Mouse (Mus musculus) adrenal gland, adult 8-10 months (tissue): ENCODE results near the gene Lysmd3. TPM values are rescaled to one million over a fixed set of nuclear protein-coding genes. Genes with fewer than 3 reads are reported as not detected.
"Not testable (repeated sequence)": the region's sequence is repeated elsewhere in the genome, so short reads cannot be mapped to it uniquely, and the experiment has no call there.

Experiments
- DNase-seq: peaks from one replicate; pipeline ENCODE4 v3.0.0; 2022
- total RNA-seq, 4 experiments: library from RNA; stranded (reverse); gene quantifications; 2 replicates each; pipeline ENCODE4 v1.2.4; 2022

Gene Lysmd3
- total RNA-seq: 10 to 100 TPM; 18.7 to 28.7 (median 21.8) TPM

DNA sequence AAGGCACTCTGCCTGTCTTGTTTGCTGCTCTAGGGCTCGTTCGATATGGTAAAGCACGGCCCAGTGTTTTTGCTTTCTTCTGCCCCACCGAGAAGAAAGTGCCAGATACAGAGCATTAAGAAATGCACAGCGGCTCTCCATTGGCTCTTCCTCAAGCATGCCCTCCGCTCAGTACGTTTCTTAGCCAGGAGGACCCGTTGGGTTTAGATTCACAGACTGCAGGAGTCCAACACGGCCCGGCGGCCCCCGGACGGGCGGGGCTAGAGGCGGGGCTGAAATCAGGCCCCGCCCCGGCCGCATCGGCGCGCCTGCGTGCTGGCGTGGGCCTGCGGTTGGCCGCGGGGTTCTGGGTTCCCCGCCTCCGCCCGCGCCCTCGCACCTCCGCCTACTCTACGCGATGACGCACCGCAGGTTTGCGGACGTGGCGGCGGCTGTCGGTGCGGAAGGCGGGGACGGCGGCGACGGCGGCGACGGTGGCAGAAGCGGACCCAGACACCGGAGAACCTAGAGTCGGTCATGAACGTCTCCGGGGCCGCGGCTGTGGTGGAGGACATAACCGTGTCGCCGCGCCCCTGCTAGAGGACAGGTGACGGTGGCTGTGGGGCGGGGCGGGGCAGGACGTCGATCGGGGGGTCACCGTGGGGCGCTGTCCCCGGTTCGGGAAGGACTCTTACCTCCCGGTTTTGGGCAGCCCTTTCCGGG, at the start of gene Lysmd3:
TSS of gene Lysmd3 (plus strand) at position 313 of the 702 bp plus-strand sequence.
- peak; percentile 86 for DNase-seq

DNA sequence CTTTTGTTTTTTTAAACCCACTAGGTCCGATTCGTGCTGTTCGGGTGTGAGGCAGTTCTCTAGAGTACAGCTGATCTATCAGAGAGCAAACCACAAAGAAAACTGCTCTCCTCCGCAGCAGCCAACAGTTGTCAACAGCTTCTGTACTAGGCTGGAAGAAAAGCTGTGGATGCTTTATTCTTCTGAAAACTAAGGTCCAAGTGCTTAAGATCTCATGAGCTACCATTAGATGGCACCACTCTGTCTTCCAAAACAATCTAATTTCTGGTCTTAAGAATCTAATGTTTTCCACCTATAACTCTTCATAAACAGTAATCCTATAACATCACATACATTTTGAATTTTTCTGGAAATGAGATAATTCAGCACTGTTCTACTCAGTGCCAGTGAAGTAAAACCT, 47.1 kb upstream of the Lysmd3 start:
- DNase-seq: no peak

DNA sequence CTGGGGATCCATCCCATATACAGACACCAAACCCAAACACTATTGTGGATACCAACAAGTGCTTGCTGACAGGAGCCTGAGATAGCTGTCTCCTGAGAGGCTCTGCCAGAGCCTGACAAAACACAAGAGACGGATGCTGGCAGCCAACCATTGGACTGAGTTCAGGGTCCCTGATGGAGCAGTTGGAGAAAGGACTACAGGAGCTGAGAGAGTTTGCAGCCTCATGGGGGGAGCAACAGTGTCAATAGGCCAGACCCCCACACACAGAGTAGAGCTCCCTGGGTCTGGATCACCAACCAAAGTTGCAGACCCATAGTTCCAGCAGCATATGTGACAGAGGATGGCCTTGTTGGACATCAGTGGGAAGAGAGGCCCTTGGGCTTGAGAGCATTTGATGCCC, 29.6 kb upstream of the Lysmd3 start:
- DNase-seq: not testable (repeated sequence)

DNA sequence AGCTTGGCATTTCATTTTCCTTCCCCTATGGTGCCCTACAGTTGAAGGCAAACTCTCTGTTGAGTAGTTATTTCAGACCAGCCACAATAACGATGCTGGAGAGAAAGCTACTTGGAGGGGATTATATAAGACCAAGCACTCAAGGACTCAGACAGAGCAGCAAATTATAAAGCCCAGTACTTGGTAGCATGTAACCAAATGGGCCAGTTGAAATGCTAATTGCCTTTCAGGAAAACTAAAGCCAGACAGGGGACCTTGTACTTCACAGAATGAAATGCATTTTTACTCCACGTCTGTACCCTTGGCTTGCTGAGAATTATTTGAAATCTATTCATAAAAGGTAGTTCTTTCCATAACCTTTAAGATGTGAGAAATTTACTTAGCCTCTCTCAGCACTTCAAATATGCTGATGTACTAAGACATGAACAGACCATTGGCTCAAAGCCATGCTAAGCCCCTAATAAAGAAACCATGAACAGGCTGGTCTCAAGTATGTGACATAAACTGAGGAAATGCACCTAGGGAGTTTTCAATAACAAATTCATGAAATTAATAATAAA, 28.8 kb upstream of the Lysmd3 start:
- no peak for DNase-seq

DNA sequence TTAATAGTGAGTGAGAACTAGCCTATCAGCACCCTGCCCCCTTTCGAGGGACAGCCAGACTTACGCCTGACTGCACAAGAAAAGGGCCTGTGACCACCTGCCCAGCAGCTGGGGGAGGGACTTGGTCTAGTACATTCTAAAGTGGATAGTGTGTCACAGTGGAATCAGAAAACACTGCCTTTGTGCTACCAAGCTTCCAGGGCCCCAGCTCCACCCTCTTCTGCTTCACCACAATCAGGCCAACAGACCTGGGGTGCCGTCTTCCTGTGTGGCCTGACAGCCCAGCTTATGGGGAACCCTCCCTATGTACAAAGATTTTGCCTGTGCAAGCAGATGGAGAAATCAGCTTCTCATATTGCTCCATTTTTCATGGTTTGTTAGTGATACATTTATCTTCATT, 28.1 kb upstream of the Lysmd3 start:
- no peak for DNase-seq

DNA sequence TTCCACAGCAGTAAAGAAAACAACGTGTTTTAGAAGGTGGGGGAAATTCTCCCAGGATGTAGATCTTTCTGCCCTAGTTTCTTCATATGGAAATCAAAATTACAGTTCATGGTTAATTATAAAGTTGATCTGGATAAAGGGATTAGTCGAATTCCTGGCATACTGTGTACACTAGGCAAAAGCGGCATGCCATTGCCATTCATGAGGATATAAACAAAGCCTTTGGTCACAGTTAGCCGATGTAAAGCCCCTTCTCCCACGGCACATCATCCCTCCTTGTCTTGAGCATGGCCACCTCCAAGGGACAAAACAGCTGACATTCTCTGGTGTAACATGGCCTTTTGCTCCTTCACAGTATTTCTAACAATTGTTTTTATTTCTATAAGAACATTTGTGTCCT, 26.9 kb upstream of the Lysmd3 start:
- DNase-seq: no peak

DNA sequence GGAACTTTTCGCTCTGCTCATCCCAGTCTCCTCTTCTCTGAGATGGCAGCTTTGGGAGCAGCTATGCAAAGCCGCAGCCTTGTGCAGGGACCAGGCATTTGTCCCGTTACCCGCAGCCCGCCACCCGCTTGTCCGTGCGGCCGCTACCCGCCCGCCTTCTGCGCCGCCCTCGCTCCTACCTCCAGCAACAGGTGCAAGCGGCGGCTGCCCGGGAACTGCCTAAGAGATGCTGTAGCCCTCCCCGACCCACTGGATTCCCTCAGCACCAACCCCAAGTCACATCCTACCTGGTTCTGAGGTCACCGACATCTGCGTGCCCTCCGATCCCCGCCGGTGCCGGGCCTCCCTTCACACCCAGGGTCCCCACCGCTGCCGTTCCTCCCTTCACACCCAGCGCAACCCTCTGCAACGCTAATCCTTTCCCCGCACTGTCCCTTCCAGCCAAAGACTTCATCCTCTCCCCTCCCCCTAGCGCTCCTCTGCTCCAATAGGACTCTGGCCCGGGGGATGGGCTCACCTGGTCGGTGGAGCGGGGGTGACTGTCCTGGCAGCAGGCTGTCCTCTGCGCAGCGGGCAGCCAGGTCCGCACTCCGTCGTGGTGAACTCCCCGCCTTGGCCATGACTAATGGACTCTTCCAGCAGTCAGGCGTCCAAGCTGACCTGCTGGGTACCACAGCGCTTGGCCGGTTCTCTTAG, 24.6 kb upstream of the Lysmd3 start, which contains the start of gene Adgrv1:
TSS of gene Adgrv1 (minus strand) at position 435 of the 696 bp plus-strand sequence.
- DNase-seq: peak; percentile 74

DNA sequence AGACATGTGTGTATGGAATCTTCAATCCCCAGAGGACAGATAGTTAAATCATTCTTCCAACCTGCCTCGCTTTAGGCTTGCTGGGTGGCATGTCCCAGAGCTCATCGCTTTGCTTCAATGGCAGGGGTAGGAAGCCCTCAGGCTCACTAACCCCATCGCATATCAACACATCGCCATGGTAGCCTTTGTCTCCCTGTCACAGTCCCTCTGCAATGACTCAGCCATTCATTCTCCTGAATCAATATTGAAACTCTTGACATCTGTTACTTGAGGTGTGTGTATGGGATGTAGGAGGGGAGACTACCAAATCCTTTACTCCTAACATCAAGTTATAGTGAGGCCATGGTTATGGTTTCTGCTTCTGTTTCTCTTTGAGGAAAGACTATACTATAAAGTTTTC, 17.8 kb upstream of the Lysmd3 start:
- DNase-seq: no peak

DNA sequence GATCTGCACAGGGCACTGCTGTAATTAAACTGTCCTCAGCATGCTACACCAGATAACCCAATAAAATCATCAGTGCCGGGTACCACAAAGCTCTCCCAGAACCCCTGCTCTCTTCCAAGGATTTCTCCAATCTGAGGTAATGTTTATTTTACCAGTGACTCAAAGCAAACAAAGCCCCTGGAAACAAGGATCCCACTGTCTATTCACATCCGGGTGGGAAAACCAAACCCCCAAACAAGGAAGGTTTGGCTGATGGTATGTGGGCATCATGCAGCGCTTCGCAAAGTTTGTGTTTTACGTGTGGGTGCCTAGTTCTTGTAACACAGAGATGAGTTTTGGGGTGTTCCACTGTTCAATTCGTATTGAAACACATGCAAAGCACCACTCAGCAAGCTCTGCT, 16.6 kb upstream of the Lysmd3 start:
- DNase-seq: no peak

DNA sequence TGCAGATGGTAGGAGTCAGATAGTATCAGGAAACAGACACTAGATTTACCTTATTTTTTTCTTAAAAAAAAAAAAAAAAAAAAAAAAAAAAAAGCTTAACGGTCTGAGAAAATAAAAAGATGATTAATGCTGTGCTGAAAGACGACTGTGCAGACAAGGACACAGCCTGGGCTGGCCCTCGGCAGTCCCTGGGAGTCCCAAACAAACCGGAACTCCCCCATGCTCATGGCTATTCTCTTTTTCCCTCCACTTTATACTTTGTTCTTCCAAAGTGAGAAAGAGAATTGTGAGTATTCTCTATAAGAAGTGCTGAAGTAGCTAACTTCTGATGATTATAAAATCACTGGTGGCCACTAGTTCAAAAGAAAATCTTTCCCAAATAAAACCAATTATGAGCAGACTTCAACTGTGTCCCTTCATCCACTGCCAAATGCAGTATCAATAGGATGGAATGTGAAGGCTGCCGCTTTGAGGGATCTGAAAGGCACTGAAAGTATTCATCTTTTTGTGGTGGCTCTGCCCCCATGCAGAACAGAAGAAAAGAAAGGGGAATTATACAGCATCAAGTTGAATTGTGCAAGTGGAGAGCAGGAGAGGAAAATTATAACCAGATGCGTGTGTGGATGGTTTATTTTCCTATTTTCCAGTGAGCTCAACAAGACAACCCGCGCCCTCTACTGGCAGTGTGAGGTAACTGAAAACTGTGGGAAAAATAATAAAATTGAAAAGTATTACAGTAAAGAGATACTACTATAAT, 16.0 kb upstream of the Lysmd3 start:
- DNase-seq: no peak

DNA sequence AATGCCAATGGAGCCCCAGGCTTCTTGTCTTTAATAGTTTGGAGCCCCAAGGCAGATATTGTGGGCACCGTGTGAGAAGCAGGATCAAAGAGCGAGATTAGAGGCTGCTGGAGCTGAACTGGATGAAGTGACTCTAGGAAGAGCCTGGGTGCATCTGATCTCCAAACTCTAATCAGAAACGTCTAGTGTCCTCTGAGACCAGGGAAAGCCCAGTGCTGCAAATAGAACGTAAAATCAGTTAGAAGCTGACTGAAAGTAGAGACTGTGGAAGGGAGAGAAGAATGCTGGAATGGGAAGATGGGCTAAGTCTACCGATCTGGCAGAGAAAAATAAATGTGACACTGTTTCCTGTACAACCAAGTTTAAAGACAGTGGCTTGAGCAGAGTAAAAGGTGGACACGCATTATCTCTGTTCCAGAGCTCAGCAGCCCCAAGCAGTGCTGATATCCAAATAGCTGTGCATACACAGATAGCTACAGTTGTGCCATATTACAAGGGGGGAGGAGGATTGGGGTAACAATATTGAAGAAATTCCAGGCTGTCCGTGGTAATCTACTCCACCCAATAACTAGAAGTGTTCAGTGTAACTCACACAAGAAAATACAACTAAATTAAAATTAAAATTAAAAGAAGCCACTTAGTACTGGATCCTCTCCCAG, 14.8 kb upstream of the Lysmd3 start:
- no peak for DNase-seq

DNA sequence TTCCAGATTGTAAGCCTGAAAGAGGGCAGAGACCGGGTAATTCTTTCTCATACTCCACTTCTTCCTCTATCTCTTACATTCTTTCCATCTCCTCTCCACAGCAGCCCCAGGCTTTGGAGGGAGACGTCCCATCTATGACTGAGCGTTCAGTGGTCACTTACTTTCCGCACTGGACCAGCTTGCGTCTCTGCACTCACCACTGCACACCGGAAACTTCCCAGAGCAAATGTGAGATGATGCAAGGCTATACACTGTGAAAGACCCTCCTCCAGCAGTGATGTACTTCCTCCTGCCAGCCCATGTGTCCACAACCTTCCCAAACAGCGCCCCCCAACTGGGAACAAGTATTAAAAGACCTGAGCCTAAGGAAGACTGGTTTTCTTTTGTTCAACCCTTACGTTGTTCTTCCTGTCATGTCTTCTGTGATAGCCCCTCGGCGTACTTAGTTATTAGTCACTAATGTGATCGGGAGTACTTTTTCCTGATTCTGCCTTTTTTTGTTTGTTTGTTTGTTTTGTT, 13.4 kb upstream of the Lysmd3 start:
- no peak for DNase-seq

DNA sequence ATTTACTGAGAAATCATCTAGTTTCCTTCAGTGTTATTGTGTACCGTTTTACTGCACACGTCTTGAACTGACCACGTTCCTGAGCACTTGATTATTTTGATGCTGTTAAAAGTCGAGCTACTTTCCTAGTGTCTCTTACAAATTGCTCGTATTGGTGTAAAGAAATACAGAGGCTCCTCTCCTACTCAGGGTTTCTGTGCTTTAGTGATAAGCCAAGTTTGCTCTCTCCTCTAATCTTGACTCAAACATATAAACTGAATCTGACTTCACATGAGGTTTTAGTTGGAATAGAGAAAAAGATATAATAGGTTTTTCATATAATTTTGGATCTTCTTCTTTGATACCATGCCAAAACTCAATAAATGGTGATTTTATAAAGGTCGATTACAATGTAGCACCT, 11.1 kb upstream of the Lysmd3 start:
- DNase-seq: no peak

DNA sequence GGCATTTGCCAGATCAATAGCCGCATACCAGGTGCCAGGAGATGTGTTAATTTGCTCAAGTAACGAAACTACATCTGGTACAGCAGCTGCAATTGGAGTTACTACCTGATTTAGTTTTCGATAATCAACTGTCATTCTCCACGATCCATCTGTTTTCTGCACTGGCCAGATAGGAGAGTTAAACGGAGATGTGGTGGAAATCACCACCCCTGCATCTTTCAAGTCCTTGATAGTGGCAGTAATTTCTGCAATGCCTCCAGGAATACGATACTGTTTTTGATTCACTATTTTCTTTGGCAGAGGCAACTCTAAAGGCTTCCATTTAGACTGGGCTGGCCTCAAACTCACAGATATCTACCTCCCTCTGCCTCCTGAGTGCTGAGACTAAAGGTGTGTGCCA, 7.1 kb upstream of the Lysmd3 start:
- DNase-seq: not testable (repeated sequence)

DNA sequence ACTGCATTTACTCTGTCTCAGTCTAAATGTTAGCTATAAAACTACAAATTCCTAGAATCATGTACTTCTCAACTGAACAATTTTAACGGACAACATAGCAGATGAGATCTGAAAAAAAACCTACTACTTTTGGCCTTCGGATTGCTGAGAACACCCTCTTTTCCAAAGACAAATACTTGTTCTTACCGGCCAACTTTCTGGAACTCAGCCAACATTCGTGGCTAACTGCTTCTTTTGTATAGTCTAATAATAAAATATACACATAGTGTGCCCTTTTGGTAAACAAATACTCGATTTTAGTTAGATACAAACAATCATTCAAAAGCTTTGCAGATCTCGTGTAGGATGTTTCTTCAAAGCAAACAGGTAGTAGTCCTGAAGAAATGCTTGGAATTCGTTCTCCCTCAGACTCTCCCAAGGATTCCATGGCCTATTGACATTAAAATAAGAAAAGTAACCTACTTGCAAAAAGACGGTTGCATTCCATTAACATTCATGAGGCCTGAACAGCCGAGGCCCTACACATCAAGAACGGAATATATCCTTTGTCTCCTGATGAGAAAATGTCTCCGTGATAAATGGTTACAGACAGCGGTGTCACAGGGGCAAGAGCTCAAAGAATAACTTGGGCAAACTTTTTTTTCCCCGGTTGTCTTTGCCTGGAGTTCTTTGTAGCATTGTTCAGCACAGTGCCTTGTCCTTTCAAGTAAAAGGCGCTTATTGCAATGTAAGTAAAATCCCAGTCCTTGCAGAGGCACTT, 1.2 kb upstream of the Lysmd3 start:
- no peak for DNase-seq

DNA sequence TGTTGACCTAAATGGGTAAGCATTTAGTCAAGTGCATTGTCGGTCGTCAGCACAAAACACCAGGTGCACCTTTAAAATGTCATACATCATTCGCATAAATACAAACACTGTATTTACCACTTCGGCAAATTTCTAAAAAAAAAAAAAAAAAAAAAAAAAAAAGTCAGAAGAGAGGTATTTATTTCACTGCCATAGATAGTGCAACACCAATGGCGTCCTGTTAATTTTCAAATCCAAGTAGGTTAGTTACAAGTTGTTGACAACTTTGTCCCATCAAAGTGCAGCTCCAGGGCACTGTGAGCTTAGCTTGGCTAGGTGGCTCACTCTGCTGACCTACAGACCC, 484 bp upstream of the Lysmd3 start:
- DNase-seq: no peak

DNA sequence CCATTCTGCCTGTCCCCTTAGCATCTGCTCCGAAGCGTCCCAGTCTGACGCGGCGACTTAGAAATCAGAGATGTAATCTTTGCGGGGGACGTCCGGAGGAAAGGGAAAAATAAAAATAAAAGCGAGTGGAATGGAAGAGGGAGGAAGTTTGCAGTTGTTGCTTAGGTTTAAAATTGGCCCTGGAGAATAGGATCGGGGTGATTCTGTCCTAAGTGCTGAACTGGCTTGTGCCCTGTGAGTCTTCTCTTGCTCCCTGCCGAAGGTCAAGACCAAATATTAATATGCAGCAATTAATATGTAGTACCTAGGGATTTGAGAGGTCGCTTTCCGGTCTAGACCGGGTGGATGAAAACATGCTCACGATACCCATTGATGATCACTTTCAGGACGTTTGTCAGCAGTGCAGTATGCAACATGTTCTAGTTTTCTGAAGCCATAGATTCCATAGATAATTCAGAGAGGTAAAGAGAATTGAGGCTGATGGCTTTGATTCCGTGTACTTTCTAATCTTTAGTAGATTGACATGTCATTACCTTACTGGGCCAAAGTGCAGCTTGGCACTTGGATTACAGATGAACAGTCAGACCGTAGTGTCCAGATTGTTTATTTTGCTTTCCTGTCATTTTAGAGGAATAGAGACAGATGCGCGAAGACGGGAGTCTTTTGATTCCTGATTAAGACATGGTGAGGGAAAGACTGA, 740 bp downstream of the Lysmd3 start:
- no peak for DNase-seq

DNA sequence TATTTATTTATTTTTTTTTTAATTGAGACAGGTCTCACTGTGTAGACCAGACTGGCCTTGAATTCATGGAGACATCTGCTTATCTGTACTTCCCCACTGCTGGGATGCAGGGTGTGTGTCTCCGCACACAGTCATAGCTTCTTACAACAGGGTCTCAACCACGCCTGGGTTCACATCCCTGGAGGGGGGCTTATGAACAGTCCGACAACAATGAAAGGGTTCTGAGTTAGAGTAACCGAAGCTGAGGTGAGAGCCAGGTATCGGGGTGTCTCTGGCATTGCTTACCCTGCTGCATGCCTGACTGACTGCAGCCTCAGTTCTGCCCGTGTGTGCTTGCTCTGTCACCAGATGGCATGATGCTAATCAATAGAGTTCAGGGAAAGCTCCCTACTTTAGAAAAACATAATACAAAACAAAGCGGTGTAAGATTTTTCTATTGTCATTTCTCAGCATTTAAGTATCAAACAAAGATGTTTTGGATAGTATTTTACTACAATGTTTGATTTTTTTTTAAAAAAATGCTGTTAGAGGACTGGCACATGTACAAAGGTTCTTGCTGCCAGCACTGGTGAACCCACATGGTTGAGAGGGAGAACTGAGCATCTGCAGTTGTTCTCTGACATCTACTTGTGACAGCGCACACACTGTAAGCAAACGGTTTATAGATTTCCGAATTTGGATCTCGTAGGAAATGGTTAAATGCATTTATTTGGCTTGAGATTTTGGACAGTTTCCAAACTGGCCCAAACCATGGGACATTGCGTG, 6.3 kb downstream of the Lysmd3 start:
- DNase-seq: no peak

DNA sequence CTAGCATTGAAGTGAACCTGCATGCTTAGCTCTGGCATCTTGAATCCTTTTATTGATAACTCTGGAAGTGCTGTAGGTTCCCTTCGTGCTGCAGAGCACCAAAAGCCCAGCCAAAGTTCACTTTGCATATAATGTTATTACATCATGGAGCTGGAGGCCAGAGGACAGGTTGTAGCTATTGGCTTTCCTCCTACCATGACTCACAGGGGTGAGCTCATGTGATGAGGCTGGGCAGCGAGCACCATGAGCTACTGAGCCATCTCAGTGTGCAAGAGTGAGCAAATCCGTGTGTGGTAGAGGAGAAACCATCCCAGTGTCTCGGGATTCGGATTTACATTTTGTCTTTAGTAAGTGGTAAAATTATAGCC, 6.9 kb downstream of the Lysmd3 start:
- peak; percentile 32 for DNase-seq

DNA sequence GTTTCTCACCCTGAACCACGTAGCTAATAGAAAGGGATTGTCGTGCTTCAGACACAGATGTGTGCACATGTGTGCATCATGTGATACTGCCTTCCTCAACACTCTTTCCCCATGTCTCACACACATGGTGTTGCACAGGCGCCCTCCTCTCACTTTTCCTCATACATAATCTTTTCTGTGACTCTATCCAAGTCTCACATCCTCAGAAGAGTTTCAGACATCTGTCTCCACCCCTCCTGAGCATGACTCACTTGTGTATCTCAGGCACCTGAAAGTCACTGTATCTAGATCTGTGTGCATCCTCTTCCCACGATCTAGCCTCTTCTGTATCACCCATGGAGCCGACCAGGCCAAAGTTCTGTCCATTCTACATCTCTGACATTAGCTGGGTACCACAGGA, 10.2 kb downstream of the Lysmd3 start:
- DNase-seq: no peak
